Mouse (Mus musculus): ENCODE data around the gene Plaa. TPM values are rescaled to one million over a fixed set of nuclear protein-coding genes. Genes with fewer than 3 reads are reported as not detected.

Gene Plaa
- polyA plus RNA-seq, 1 experiment from 2014 or later, result 74.9 TPM

- ATAC-seq (replicated peaks), result no peak
- 0 out of 2 replicates have a peak, but pooled peaks cover 2% of the 10 kb centered on the region for H3K36me3 ChIP-seq (replicated peaks)
- H3K9ac ChIP-seq, result no peak overlapping the region
- H3K27ac ChIP-seq, result no peak overlapping the region
- no peaks in the 10 kb centered on the region for H3K9me3 ChIP-seq
- H3K27me3 ChIP-seq (replicated peaks), result no peaks in the 10 kb centered on the region
- no peaks in the 10 kb centered on the region for H3K4me1 ChIP-seq
- H3K4me2 ChIP-seq, result no peak overlapping the region
- no peak overlapping the region for H3K4me3 ChIP-seq
Measured at GRCm38 (mm10) chr4:94533205-94533604, 69.8 kb downstream of the Plaa start.

GRCm38 (mm10) chr4:94529448-94529847 is 73.6 kb downstream of the Plaa start:
- WGBS, result 90% methylated on average over 1 of the region's 1 CpGs
- H3K9me3 ChIP-seq, result no peaks in the 10 kb centered on the region
- H3K4me3 ChIP-seq, result no peak overlapping the region
- no peak overlapping the region for H3K9ac ChIP-seq
- no peaks in the 10 kb centered on the region for H3K27me3 ChIP-seq (replicated peaks)
- H3K4me1 ChIP-seq, result no peaks in the 10 kb centered on the region
- no peaks in the 10 kb centered on the region for H3K36me3 ChIP-seq (replicated peaks)
- H3K27ac ChIP-seq, result no peak overlapping the region
- no peak overlapping the region for H3K4me2 ChIP-seq
- no peak for ATAC-seq (replicated peaks)

DNA sequence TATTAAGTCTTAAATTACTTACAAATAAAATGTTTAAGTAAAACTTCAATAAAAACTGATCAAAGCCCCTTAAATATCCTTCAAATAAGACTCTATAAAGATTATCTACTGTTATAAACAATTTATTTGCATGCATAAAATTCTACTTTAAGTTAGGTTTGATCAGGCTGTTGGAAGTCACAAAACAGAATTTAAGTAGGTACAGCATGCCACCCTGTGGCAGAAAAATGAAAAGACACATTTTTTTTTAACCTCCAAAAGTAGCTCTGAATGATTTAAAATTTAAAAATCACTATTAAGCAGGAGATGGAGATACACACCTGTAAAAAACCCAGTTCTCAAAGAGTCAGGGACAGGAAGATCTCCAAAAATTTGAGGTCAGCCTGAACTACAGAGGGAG is 79.7 kb downstream of the Plaa start:
- no peak overlapping the region for H3K27ac ChIP-seq
- no peak overlapping the region for H3K9ac ChIP-seq
- no peak overlapping the region for H3K4me3 ChIP-seq
- H3K4me1 ChIP-seq, result no peaks in the 10 kb centered on the region
- H3K27me3 ChIP-seq (replicated peaks), result no peaks in the 10 kb centered on the region
- no peak overlapping the region for H3K4me2 ChIP-seq
- no peak for ATAC-seq (replicated peaks)
- no peaks in the 10 kb centered on the region for H3K9me3 ChIP-seq
- no peaks in the 10 kb centered on the region for H3K36me3 ChIP-seq (replicated peaks)

DNA sequence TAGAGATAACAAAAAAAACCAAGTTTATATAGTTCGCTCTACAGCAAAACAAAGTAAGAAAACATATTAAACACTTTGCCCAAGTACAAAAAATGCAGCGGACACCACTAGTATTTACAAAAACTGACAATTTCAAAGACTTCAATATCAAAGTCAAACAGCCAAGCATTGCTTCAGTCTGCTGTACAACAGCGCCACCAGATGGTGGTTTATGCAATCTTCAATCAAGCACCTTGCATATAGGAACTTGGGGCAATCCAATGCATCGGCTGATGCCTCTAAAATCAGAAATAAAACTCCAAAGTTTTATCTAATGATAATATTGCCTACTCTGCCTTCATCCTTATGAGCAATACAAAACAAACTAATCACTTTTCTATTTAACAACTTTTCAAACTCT is 85.4 kb downstream of the Plaa start:
- H3K9ac ChIP-seq, result no peak overlapping the region
- H3K9me3 ChIP-seq, result no peaks in the 10 kb centered on the region
- no peak overlapping the region for H3K4me3 ChIP-seq
- H3K36me3 ChIP-seq (replicated peaks), result no peaks in the 10 kb centered on the region
- no peak overlapping the region for H3K27ac ChIP-seq
- 59% methylated on average over 4 of the region's 4 CpGs for WGBS
- no peak overlapping the region for H3K4me2 ChIP-seq
- no peaks in the 10 kb centered on the region for H3K4me1 ChIP-seq
- no peak for ATAC-seq (replicated peaks)
- H3K27me3 ChIP-seq (replicated peaks), result no peaks in the 10 kb centered on the region

Other genes starting within 250 kb of the Plaa start
- 0.70 TPM in 1 of 2 replicates, not detected in the other for gene Gm10306, start 46.7 kb downstream of the Plaa start, polyA plus RNA-seq (2015; fragmentation: Nextera tagmentation; extraction: Ambion mirVana)
- 16.7 and 17.3 TPM in 2 replicates for gene Caap1, start 46.4 kb downstream of the Plaa start, polyA plus RNA-seq (2015; fragmentation: Nextera tagmentation; extraction: Ambion mirVana)
- 20.5 and 23.1 TPM in 2 replicates for gene Ift74, start 11.2 kb upstream of the Plaa start, polyA plus RNA-seq (2015; fragmentation: Nextera tagmentation; extraction: Ambion mirVana)
- gene Lrrc19, start 46.9 kb upstream of the Plaa start, polyA plus RNA-seq (2015; fragmentation: Nextera tagmentation; extraction: Ambion mirVana), result 0.32 and 0.37 TPM in 2 replicates
- gene Tek, start 136.0 kb upstream of the Plaa start, polyA plus RNA-seq (2015; fragmentation: Nextera tagmentation; extraction: Ambion mirVana), result 8.8 and 9.5 TPM in 2 replicates

Data from midbrain, embryonic 15.5 days (tissue).